Mouse (Mus musculus): ENCODE measurements around the gene Negr1. TPM values are rescaled to one million over a fixed set of nuclear protein-coding genes. Genes with fewer than 3 reads are reported as not detected.
A peak's percentile ranks its signal among the peaks of the same experiment; 100 is the strongest.

The Negr1 gene
- polyA plus RNA-seq (2014; fragmentation: Nextera tagmentation; extraction: Ambion mirVana), result 61.9 and 65.1 TPM in 2 replicates

DNA sequence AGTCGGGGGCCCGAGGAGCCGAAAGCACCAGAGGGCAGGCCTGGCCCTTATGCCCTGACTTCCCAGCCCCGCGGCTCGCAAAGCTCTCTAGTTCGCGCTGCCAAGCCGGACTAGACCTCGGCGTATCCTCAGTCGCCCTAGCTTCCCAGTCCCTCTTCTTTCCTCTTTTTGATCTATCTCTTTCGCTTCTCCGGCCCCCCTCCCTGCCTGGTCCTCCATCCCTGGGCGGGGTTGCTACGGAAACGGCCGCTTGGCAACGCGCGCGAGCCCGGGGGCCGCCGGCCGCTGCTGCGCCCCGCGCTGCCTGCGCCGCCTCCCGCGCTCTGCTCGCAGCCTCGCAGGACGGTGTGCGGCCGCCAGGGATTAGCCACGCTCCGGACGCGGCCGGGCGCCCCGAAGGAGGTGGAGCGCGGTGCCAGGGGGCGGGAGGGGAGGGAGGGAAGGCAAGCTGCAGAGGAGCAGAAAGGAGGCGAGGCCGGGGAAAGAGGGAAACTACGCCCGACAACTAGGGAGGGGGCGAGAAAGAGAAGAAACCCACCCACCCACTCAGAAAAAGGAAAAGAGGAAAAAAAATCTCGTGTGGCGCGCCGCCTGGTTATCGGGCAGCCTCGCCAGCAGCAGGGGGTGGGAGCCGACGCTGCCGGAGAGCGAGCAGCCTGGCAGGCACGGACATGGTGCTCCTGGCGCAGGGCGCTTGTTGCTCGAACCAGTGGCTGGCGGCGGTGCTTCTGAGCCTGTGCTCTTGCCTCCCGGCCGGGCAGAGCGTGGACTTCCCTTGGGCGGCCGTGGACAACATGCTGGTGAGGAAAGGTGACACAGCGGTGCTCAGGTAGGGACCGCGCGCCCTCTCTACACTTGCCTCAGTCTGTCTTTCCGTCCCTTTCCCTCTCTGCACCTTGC lies at the start of gene Negr1:
Gene Negr1, plus strand, starts transcription at position 271 of the 900 bp plus-strand sequence.
- Histone ChIP-seq H3K9me3 (ENCODE audit: control insufficient read depth, low read length) (no peaks in the 10 kb centered on the region), H3K4me3 (replicated peaks; ENCODE audit: low read depth, low read length) (peak within 1 kb of the TSS; percentile 69), H3K36me3 (ENCODE audit: control insufficient read depth, insufficient read depth, low read length) (no peaks in the 10 kb centered on the region), H3K27ac (replicated peaks; ENCODE audit: low read depth, low read length) (peak within 1 kb of the TSS; percentile 96), H3K9ac (replicated peaks; ENCODE audit: low read length) (peak within 1 kb of the TSS; percentile 88), H3K4me2 (ENCODE audit: low read length) (peak within 1 kb of the TSS; percentile 86), H3K4me1 (ENCODE audit: control insufficient read depth, insufficient read depth, low read length) (peaks cover 20% of the 10 kb centered on the region; the same call in 1 of the 2 replicates), H3K27me3 (ENCODE audit: control insufficient read depth, insufficient read depth, low read length) (no peaks in the 10 kb centered on the region)
- ATAC-seq (ENCODE audit: low FRiP score, low TSS enrichment), result peak; percentile 87
- WGBS, result under 1% methylated on average over 76 of the region's 79 CpGs
- DNase-seq, result peak; percentile 91

DNA sequence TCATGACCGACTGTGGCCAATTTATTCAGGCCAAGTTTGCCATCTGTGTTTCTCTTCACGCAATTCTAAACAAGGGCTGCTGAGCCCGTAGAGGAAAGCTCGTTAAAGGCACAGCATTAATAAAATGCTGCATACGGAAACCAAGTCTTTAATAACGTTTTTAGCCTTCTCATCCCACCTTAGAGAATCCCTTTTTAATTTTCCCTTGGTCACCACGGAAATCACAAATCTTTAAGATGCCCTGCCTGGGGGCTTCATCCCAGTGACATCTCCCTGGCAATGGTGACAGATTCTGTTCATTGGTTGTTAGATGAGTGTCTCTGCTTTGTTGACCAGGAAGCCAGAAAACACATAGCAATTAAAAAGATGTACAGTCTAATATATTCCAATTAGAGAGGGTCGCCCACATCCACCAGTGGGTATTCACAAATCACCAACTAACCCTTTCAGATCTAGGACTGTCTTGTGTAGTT lies 35.1 kb upstream of the Negr1 start:
- no peaks in the 10 kb centered on the region for H3K9me3 ChIP-seq (ENCODE audit: control insufficient read depth, low read length)
- H3K27ac ChIP-seq (replicated peaks; ENCODE audit: low read depth, low read length), result no peak overlapping the region
- H3K4me2 ChIP-seq (ENCODE audit: low read length), result no peak overlapping the region

DNA sequence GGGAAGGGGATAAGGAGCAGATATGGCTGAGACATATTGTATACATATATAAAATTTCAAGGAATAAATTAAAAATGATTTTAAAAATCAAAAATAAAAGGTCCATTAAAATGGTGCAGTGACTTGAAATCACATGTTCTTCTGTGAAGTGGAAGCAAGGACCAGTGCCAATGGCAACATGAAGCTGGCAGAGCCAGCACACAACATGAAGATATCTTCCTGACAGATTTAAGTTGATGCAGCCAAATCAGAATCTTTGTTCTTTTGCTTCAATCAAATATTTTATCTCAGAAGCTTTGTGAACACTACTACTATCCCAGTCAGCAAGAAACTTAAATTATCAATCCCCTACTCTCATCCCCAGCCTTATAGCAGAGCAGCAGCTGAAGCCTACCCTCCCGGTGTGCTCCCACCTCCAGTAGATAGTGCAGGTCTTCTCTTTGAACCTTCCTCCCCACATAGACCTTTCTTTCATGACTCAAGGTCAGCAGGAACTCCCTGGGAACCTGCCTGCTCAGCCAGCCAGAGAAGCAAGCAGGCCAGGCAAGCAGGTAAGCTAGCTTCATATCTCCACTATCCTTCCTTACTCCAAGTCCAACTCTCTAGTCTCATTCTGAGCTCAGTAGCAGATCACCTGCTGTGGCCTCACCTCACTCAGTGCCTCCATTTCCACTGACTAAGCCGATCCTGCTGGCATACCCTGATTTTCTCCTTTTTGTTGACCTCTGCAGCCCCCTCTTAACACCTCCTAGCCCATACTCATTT lies 34.2 kb upstream of the Negr1 start:
- Histone ChIP-seq H3K4me1 (ENCODE audit: control insufficient read depth, insufficient read depth, low read length) (0 out of 2 replicates have a peak, but pooled peaks cover 7% of the 10 kb centered on the region), H3K27me3 (ENCODE audit: control insufficient read depth, insufficient read depth, low read length) (no peaks in the 10 kb centered on the region), H3K9me3 (ENCODE audit: control insufficient read depth, low read length) (no peaks in the 10 kb centered on the region), H3K9ac (replicated peaks; ENCODE audit: low read length) (no peak overlapping the region), H3K36me3 (ENCODE audit: control insufficient read depth, insufficient read depth, low read length) (no peaks in the 10 kb centered on the region), H3K4me2 (ENCODE audit: low read length) (no peak overlapping the region), H3K27ac (replicated peaks; ENCODE audit: low read depth, low read length) (no peak overlapping the region), H3K4me3 (replicated peaks; ENCODE audit: low read depth, low read length) (no peak overlapping the region)
- ATAC-seq (ENCODE audit: low FRiP score, low TSS enrichment), result no peak
- WGBS, result 85% methylated on average over 2 of the region's 2 CpGs
- no peak for DNase-seq

More for the DNA sequence above, 35.1 kb upstream of the Negr1 start:
- ATAC-seq (ENCODE audit: low FRiP score, low TSS enrichment) (no peak), DNase-seq (peak; percentile 40)
- Histone ChIP-seq H3K9ac (replicated peaks; ENCODE audit: low read length) (no peak overlapping the region), H3K4me3 (replicated peaks; ENCODE audit: low read depth, low read length) (no peak overlapping the region), H3K36me3 (ENCODE audit: control insufficient read depth, insufficient read depth, low read length) (no peaks in the 10 kb centered on the region), H3K4me1 (ENCODE audit: control insufficient read depth, insufficient read depth, low read length) (0 out of 2 replicates have a peak, but pooled peaks cover 7% of the 10 kb centered on the region), H3K27me3 (ENCODE audit: control insufficient read depth, insufficient read depth, low read length) (no peaks in the 10 kb centered on the region)
- WGBS, result 36% methylated on average over 8 of the region's 8 CpGs

DNA sequence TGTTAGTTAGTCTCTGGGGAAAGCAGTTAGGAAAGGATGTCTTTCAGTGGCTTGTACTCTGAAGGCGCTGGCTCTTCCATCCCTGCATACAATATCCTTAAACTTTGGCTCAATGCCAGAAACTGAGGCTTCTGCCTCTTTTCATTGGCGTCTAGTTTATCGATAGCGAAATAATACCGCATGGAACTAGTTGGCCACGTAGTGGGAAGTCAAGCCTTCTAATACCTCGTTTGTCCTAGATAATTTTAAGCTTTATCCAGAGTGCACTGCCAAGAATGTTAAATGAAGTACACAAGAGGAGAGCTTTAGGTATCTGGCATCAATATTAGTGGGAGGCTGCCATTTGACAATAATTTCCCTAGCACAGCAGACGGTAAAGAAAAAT lies 2.2 kb upstream of the Negr1 start:
- H3K4me2 ChIP-seq (ENCODE audit: low read length), result peak overlapping the region; percentile 86
- H3K27ac ChIP-seq (replicated peaks; ENCODE audit: low read depth, low read length), result peak overlapping the region; percentile 96
- H3K4me1 ChIP-seq (ENCODE audit: control insufficient read depth, insufficient read depth, low read length), result peaks cover 13% of the 10 kb centered on the region; the same call in 1 of the 2 replicates
- DNase-seq (peak; percentile 84), ATAC-seq (ENCODE audit: low FRiP score, low TSS enrichment) (no peak)
- no peaks in the 10 kb centered on the region for H3K9me3 ChIP-seq (ENCODE audit: control insufficient read depth, low read length)
- H3K4me3 ChIP-seq (replicated peaks; ENCODE audit: low read depth, low read length), result peak overlapping the region; percentile 69
- 5% methylated on average over 8 of the region's 8 CpGs for WGBS
- 0 out of 2 replicates have a peak, but pooled peaks cover 4% of the 10 kb centered on the region for H3K36me3 ChIP-seq (ENCODE audit: control insufficient read depth, insufficient read depth, low read length)
- peak overlapping the region; percentile 65 for H3K9ac ChIP-seq (replicated peaks; ENCODE audit: low read length)
- H3K27me3 ChIP-seq (ENCODE audit: control insufficient read depth, insufficient read depth, low read length), result no peaks in the 10 kb centered on the region

DNA sequence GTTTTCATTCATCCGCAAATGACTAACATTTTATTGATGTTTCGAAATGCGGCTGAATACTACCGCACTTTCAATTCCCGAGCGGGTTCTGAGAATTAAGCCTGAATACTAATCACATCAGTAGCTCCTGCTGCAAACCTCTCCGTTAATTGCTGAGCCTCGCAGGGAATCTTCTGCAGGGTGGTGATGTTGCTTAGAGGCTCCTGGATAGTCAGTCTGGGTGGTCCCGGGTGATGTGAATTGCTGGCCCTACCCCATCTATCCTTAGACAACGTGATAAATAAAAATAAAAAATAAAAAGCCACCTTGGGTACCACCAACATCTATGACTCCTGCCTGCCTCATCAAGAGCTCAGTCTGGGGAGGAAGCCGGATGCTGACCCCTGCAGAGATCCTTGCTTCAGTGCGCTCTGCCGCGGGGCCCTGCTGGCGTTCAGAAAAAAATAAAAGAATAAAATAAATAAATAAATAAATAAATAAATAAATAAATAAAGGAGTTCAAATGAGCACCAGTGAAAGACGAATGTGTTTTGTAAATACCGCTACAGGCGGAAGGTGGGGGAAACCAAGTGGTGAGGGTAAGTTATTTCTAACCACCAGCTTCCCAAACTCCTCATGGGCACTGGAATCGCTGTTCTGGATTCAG lies 1.6 kb upstream of the Negr1 start:
- peak overlapping the region; percentile 86 for H3K4me2 ChIP-seq (ENCODE audit: low read length)
- peaks cover 16% of the 10 kb centered on the region; the same call in 1 of the 2 replicates for H3K4me1 ChIP-seq (ENCODE audit: control insufficient read depth, insufficient read depth, low read length)
- H3K9ac ChIP-seq (replicated peaks; ENCODE audit: low read length), result peak overlapping the region; percentile 65
- H3K4me3 ChIP-seq (replicated peaks; ENCODE audit: low read depth, low read length), result peak overlapping the region; percentile 69
- 1% methylated on average over 19 of the region's 19 CpGs for WGBS
- no peaks in the 10 kb centered on the region for H3K27me3 ChIP-seq (ENCODE audit: control insufficient read depth, insufficient read depth, low read length)
- no peaks in the 10 kb centered on the region for H3K9me3 ChIP-seq (ENCODE audit: control insufficient read depth, low read length)
- H3K36me3 ChIP-seq (ENCODE audit: control insufficient read depth, insufficient read depth, low read length), result 0 out of 2 replicates have a peak, but pooled peaks cover 2% of the 10 kb centered on the region
- DNase-seq (peak; percentile 80), ATAC-seq (ENCODE audit: low FRiP score, low TSS enrichment) (no peak)
- H3K27ac ChIP-seq (replicated peaks; ENCODE audit: low read depth, low read length), result peak overlapping the region; percentile 96

DNA sequence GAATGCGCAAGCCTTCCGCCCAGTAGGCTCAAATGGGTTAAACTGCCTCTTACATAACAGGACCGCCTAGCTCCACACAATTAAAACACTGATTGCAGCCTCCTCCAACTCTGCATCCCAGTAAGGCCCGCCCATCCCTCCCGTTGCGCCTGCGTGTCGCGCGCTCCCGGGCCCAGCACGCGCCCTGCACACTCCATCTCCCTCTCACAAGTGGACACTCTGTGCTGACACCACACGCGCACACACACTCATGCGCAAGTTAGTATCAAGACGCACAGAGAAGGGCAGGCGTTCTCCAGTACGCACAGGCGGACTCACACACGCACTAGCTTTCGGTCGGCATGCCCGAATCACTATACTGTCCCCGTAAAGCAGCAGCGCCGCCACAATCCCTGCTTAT lies 828 bp upstream of the Negr1 start:
- Histone ChIP-seq H3K4me2 (ENCODE audit: low read length) (peak overlapping the region; percentile 86), H3K4me3 (replicated peaks; ENCODE audit: low read depth, low read length) (peak overlapping the region; percentile 69), H3K36me3 (ENCODE audit: control insufficient read depth, insufficient read depth, low read length) (no peaks in the 10 kb centered on the region), H3K9me3 (ENCODE audit: control insufficient read depth, low read length) (no peaks in the 10 kb centered on the region), H3K4me1 (ENCODE audit: control insufficient read depth, insufficient read depth, low read length) (peaks cover 18% of the 10 kb centered on the region; the same call in 1 of the 2 replicates), H3K27me3 (ENCODE audit: control insufficient read depth, insufficient read depth, low read length) (no peaks in the 10 kb centered on the region), H3K27ac (replicated peaks; ENCODE audit: low read depth, low read length) (peak overlapping the region; percentile 96), H3K9ac (replicated peaks; ENCODE audit: low read length) (peak overlapping the region; percentile 65)
- DNase-seq (peak; percentile 93), ATAC-seq (ENCODE audit: low FRiP score, low TSS enrichment) (peak; percentile 85)
- 0% methylated on average over 27 of the region's 27 CpGs for WGBS

DNA sequence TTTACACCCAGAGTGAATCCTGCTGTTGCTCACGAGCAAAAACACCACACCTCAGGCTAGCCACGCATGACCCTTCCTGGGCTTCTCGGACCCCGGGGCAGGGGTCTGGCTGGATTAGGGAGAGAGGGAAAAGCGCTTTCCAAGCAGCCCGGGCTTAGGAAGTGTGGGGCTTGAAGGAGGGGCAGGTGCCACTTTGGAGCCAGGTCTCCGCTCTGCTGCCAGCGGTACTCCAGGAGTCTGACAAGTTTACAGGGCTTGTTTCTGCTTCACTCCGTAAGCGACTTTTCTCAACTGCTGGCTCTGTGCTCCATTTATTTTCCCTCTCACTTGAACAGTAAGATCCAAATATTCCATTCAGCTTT lies 811 bp downstream of the Negr1 start:
- ATAC-seq (ENCODE audit: low FRiP score, low TSS enrichment) (no peak), DNase-seq (peak; percentile 53)
- Histone ChIP-seq H3K4me1 (ENCODE audit: control insufficient read depth, insufficient read depth, low read length) (peaks cover 22% of the 10 kb centered on the region; the same call in 1 of the 2 replicates), H3K4me2 (ENCODE audit: low read length) (peak overlapping the region; percentile 86), H3K4me3 (replicated peaks; ENCODE audit: low read depth, low read length) (peak overlapping the region; percentile 69), H3K27me3 (ENCODE audit: control insufficient read depth, insufficient read depth, low read length) (no peaks in the 10 kb centered on the region), H3K36me3 (ENCODE audit: control insufficient read depth, insufficient read depth, low read length) (no peaks in the 10 kb centered on the region), H3K27ac (replicated peaks; ENCODE audit: low read depth, low read length) (peak overlapping the region; percentile 96), H3K9ac (replicated peaks; ENCODE audit: low read length) (peak overlapping the region; percentile 88), H3K9me3 (ENCODE audit: control insufficient read depth, low read length) (no peaks in the 10 kb centered on the region)
- WGBS, result under 1% methylated on average over 10 of the region's 10 CpGs

DNA sequence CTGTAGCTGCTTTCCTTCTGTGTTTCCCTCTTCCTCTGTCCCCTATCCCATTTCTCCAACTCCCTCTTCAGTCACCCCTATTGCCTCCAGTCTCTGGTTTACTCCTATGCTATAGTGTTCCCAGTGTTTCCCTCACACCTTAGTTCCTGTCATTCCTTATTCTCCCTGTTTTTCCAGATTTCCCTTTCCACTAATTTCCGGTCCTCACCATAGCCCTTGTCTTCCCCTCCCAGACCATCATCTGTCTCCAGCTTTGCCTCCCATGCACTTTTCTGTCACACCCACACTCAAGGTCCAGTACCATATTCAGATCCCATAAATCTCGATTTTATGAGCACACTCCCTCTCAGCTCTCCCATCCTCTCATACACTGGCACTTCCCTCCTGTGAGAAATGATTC lies 1.2 kb downstream of the Negr1 start:
- H3K4me3 ChIP-seq (replicated peaks; ENCODE audit: low read depth, low read length), result peak overlapping the region; percentile 69
- WGBS, result 20% methylated on average over 2 of the region's 2 CpGs
- peaks cover 22% of the 10 kb centered on the region; the same call in 1 of the 2 replicates for H3K4me1 ChIP-seq (ENCODE audit: control insufficient read depth, insufficient read depth, low read length)
- no peaks in the 10 kb centered on the region for H3K27me3 ChIP-seq (ENCODE audit: control insufficient read depth, insufficient read depth, low read length)
- H3K9me3 ChIP-seq (ENCODE audit: control insufficient read depth, low read length), result no peaks in the 10 kb centered on the region
- no peak for DNase-seq
- H3K4me2 ChIP-seq (ENCODE audit: low read length), result peak overlapping the region; percentile 86
- peak overlapping the region; percentile 96 for H3K27ac ChIP-seq (replicated peaks; ENCODE audit: low read depth, low read length)
- no peak for ATAC-seq (ENCODE audit: low FRiP score, low TSS enrichment)
- no peaks in the 10 kb centered on the region for H3K36me3 ChIP-seq (ENCODE audit: control insufficient read depth, insufficient read depth, low read length)
- peak overlapping the region; percentile 88 for H3K9ac ChIP-seq (replicated peaks; ENCODE audit: low read length)
